Mouse (Mus musculus): ENCODE data around the gene Dnah7c. TPM values are rescaled to one million over a fixed set of nuclear protein-coding genes. Genes with fewer than 3 reads are reported as not detected.
"Not testable (repeated sequence)": the region's sequence is repeated elsewhere in the genome, so short reads cannot be mapped to it uniquely, and the experiment has no call there.

Gene Dnah7c
- total and polyA plus RNA-seq, 3 experiments, result 0.05 TPM; not detected in 2

DNA sequence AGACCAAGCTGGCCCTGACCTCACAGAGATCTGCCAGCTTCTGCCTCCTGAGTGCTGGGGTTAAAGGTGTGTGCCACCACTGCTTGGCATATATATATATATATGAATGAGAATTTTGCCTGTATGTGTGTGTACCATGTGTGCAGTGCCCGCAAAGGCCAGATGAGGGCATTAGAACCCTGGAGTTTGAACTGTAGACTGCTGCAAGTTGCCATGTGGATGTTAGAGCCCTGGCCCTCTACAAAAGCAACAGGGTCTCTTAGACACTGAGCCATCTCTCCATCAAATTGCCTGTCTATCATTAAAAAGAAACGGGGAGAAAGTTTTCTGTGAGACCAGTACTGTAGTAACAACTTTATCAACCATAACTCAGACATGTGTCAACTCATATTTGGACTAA is 3.0 kb downstream of the Dnah7c start:
- DNase-seq (ENCODE audit: low spot score), result no peak
- no peaks in the 10 kb centered on the region for H3K4me1 ChIP-seq (ENCODE audit: insufficient read depth, low read depth, low read length)

DNA sequence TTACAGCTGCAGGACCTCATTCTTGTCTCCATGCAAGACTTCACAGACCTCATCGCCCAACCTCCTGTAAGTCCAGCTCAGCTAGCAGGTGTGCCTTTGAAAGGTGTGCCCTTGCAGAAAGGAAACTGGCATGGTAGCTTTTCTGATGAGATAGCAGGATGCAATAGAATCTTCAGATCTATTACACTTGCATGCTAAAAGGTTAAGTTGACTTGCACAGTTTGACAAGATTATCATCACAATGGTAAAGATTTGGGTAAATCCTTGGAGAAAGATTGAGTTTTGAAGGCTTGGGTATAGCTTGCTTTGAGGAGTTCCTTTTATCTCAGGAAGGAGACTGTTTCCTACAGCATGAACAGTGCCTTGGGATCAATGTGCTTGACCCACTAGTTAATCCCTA is 89.3 kb downstream of the Dnah7c start:
- not testable (repeated sequence) for H3K9me3 ChIP-seq (replicated peaks); H3K27me3 ChIP-seq (ENCODE audit: insufficient read depth, low read length); H3K4me1 ChIP-seq (ENCODE audit: insufficient read depth, low read depth, low read length); ATAC-seq (ENCODE audit: extremely low read depth, insufficient number of reproducible peaks, low FRiP score, poor library complexity, severe bottlenecking); H3K36me3 ChIP-seq (replicated peaks); DNase-seq (ENCODE audit: low spot score); H3K4me3 ChIP-seq (ENCODE audit: low read depth, low read length)

More for the DNA sequence above, 3.0 kb downstream of the Dnah7c start:
- Histone ChIP-seq H3K27me3 (ENCODE audit: insufficient read depth, low read length) (no peaks in the 10 kb centered on the region), H3K36me3 (replicated peaks) (no peaks in the 10 kb centered on the region), H3K9me3 (replicated peaks) (no peaks in the 10 kb centered on the region), H3K4me3 (ENCODE audit: low read depth, low read length) (no peak overlapping the region)
- ATAC-seq (ENCODE audit: extremely low read depth, insufficient number of reproducible peaks, low FRiP score, poor library complexity, severe bottlenecking), result no peak; the same call in 1 of the 2 replicates
- TF ChIP-seq TAL1 (conservative IDR thresholded peaks at IDR 0.05; ENCODE audit: low read depth, low read length) (no peak), GATA1 (IDR thresholded peaks at IDR 0.05; ENCODE audit: borderline replicate concordance, low read length) (no peak), GATA2 (IDR thresholded peaks at IDR 0.05; ENCODE audit: borderline replicate concordance, low read depth, low read length) (no peak), CTCF (IDR thresholded peaks at IDR 0.05; ENCODE audit: low read depth, low read length) (no peak), POLR2AphosphoS5 (IDR thresholded peaks at IDR 0.05; ENCODE audit: insufficient replicate concordance, low read depth, low read length) (no peak)

DNA sequence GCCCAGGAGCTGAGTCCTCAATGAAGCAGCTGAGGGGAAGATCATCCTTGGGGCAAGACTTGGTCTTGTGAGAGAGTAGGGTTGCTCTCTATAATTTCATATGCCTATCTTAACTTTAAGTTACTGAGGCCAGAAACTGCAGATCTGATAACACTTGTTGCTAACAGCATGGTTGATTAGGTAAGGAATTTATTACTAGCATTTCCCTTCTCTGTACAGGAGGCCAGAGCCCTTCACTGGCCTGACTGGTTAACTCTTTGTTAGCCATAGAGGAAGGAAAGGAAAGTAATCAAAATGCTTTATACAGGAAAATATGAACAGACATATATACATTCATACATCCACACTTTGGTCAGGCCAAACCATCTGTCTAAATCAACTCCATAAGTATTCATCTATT is 95.6 kb downstream of the Dnah7c start:
- TF ChIP-seq GATA1 (IDR thresholded peaks at IDR 0.05; ENCODE audit: borderline replicate concordance, low read length) (no peak), GATA2 (IDR thresholded peaks at IDR 0.05; ENCODE audit: borderline replicate concordance, low read depth, low read length) (no peak), CTCF (IDR thresholded peaks at IDR 0.05; ENCODE audit: low read depth, low read length) (no peak), POLR2AphosphoS5 (IDR thresholded peaks at IDR 0.05; ENCODE audit: insufficient replicate concordance, low read depth, low read length) (no peak), TAL1 (conservative IDR thresholded peaks at IDR 0.05; ENCODE audit: low read depth, low read length) (no peak)
- Histone ChIP-seq H3K9me3 (replicated peaks) (no peaks in the 10 kb centered on the region), H3K4me1 (ENCODE audit: insufficient read depth, low read depth, low read length) (no peaks in the 10 kb centered on the region), H3K36me3 (replicated peaks) (no peaks in the 10 kb centered on the region), H3K27me3 (ENCODE audit: insufficient read depth, low read length) (no peaks in the 10 kb centered on the region), H3K4me3 (ENCODE audit: low read depth, low read length) (no peak overlapping the region)
- DNase-seq (ENCODE audit: low spot score) (no peak), ATAC-seq (ENCODE audit: extremely low read depth, insufficient number of reproducible peaks, low FRiP score, poor library complexity, severe bottlenecking) (no peak)

DNA sequence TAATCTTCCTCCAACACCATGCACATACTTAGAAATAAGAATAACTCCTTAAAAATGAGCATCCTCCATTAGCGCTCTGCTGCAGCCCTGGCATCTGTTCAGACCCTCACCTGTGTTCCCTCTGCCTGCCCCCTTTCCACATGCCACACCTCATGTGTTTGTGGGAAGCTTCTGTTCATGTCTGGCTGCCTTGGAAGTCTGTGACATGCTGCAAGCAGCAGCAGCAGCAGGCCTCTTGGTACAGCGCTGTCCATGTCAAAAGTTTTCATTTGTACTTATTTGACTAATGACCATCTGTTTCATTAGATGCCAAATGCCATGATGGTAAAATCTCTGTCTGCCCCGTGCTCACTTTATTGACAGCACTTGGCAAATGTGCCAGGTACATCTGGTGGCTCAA is 101.1 kb downstream of the Dnah7c start:
- not testable (repeated sequence) for H3K4me1 ChIP-seq (ENCODE audit: insufficient read depth, low read depth, low read length); H3K36me3 ChIP-seq (replicated peaks); H3K4me3 ChIP-seq (ENCODE audit: low read depth, low read length); ATAC-seq (ENCODE audit: extremely low read depth, insufficient number of reproducible peaks, low FRiP score, poor library complexity, severe bottlenecking); H3K9me3 ChIP-seq (replicated peaks); H3K27me3 ChIP-seq (ENCODE audit: insufficient read depth, low read length); DNase-seq (ENCODE audit: low spot score)

DNA sequence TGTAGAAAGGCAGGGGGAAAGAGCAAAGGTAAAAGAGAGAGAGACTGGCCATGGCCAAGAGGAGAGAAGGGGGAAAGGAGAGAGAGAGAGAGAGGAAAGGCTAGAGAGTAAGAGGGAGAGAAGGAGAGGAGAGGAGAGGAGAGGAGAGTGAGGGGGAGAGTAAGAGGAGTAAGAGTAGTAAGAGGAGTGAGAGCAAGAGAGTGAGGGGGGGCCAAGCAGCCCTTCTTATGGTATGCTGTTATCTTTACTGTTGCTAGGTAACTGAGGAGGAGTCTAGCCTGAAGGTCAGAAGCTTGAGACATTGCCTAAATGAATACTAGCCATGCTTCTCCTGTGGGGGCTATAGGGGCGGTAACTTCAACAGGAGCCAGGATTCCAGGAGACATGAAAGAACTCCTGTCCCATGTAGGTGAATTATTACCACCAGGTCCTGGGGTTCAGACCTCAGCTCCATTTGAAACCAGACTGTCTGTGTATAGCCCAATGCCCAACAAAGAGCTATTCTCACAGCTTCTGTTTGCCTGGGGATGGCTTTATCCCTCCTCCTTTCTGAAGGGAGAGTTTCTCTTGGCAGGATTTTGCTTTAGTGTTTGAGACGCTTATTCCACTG is 119.5 kb downstream of the Dnah7c start:
- DNase-seq (ENCODE audit: low spot score) (no peak), ATAC-seq (ENCODE audit: extremely low read depth, insufficient number of reproducible peaks, low FRiP score, poor library complexity, severe bottlenecking) (no peak)
- no peaks in the 10 kb centered on the region for H3K36me3 ChIP-seq (replicated peaks)
- no peaks in the 10 kb centered on the region for H3K9me3 ChIP-seq (replicated peaks)
- no peaks in the 10 kb centered on the region for H3K4me1 ChIP-seq (ENCODE audit: insufficient read depth, low read depth, low read length)
- H3K4me3 ChIP-seq (ENCODE audit: low read depth, low read length), result no peak overlapping the region
- TF ChIP-seq GATA1 (IDR thresholded peaks at IDR 0.05; ENCODE audit: borderline replicate concordance, low read length), result no peak
- TF ChIP-seq GATA2 (IDR thresholded peaks at IDR 0.05; ENCODE audit: borderline replicate concordance, low read depth, low read length), result no peak
- no peak for TF ChIP-seq CTCF (IDR thresholded peaks at IDR 0.05; ENCODE audit: low read depth, low read length)
- no peak for TF ChIP-seq TAL1 (conservative IDR thresholded peaks at IDR 0.05; ENCODE audit: low read depth, low read length)
- no peak for TF ChIP-seq POLR2AphosphoS5 (IDR thresholded peaks at IDR 0.05; ENCODE audit: insufficient replicate concordance, low read depth, low read length)
- H3K27me3 ChIP-seq (ENCODE audit: insufficient read depth, low read length), result no peaks in the 10 kb centered on the region

DNA sequence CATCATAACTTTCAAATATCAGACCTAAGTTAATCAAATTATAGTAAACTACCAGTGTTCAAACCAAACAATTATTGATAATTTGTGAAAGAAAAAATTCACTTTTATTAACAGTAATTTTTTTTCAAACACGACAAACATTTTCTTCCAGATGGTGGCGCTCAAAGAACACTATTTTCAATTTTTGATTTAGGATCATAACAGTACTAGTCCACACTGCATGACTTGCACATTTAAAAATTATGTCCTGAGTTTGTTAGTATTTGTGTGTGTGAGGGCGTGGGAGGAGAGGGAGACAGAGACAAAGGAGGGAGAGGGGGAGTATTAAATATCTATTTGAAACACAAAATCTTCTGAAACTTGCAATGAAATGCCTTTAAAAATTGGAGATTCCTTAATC is 155.0 kb downstream of the Dnah7c start:
- no peak for DNase-seq (ENCODE audit: low spot score)
- no peak for ATAC-seq (ENCODE audit: extremely low read depth, insufficient number of reproducible peaks, low FRiP score, poor library complexity, severe bottlenecking)
- Histone ChIP-seq H3K36me3 (replicated peaks) (no peaks in the 10 kb centered on the region), H3K4me1 (ENCODE audit: insufficient read depth, low read depth, low read length) (no peaks in the 10 kb centered on the region), H3K9me3 (replicated peaks) (no peaks in the 10 kb centered on the region), H3K27me3 (ENCODE audit: insufficient read depth, low read length) (no peaks in the 10 kb centered on the region), H3K4me3 (ENCODE audit: low read depth, low read length) (no peak overlapping the region)
- no peak for TF ChIP-seq TAL1 (conservative IDR thresholded peaks at IDR 0.05; ENCODE audit: low read depth, low read length)
- no peak for TF ChIP-seq GATA2 (IDR thresholded peaks at IDR 0.05; ENCODE audit: borderline replicate concordance, low read depth, low read length)
- TF ChIP-seq GATA1 (IDR thresholded peaks at IDR 0.05; ENCODE audit: borderline replicate concordance, low read length), result no peak
- no peak for TF ChIP-seq CTCF (IDR thresholded peaks at IDR 0.05; ENCODE audit: low read depth, low read length)
- TF ChIP-seq POLR2AphosphoS5 (IDR thresholded peaks at IDR 0.05; ENCODE audit: insufficient replicate concordance, low read depth, low read length), result no peak

DNA sequence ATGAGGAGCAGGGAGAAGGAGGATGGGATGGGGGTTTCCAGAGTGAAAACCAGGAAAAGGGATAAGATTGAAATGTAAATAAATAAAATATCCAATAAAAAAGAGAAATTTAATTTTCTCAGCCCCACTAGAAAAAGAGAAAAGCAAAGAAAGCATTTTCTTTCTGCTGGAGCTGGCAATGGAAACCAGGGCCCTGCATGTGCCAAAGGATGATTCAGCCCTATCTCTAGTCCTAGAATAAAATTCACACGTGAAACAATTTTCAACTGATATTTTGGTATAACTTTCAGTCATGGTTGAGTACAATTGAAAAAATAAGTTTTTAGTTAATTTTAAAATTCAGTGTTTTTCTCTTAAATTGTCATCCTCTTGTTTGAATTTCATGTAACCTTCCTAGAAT is 168.4 kb downstream of the Dnah7c start:
- not testable (repeated sequence) for DNase-seq (ENCODE audit: low spot score); H3K4me3 ChIP-seq (ENCODE audit: low read depth, low read length); H3K4me1 ChIP-seq (ENCODE audit: insufficient read depth, low read depth, low read length); H3K36me3 ChIP-seq (replicated peaks); ATAC-seq (ENCODE audit: extremely low read depth, insufficient number of reproducible peaks, low FRiP score, poor library complexity, severe bottlenecking); H3K27me3 ChIP-seq (ENCODE audit: insufficient read depth, low read length); H3K9me3 ChIP-seq (replicated peaks)

DNA sequence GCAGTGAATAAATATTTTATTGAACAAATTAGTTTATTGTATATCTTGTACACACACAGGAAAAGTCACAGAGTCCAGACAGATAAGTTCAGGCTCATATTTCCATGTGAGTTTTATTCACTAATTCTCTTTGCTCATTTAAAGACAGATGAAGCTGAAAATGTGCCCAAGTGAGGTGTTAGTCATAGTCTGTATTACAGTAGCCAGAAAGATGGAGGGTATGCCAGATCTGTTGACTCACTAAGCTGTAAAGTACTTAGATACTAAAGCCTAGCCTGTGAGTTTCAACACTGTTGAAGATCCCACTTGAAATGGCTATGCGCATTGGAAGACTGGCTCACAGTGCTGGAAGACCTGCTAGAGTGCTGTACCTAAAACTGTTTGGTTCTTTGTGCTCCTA is 171.0 kb downstream of the Dnah7c start:
- DNase-seq (ENCODE audit: low spot score); H3K27me3 ChIP-seq (ENCODE audit: insufficient read depth, low read length); H3K9me3 ChIP-seq (replicated peaks); H3K4me1 ChIP-seq (ENCODE audit: insufficient read depth, low read depth, low read length); ATAC-seq (ENCODE audit: extremely low read depth, insufficient number of reproducible peaks, low FRiP score, poor library complexity, severe bottlenecking); H3K36me3 ChIP-seq (replicated peaks); H3K4me3 ChIP-seq (ENCODE audit: low read depth, low read length): not testable (repeated sequence)
